Mouse (Mus musculus): Measurements from ENCODE around the gene Cdca8. TPM values are rescaled to one million over a fixed set of nuclear protein-coding genes. Genes with fewer than 3 reads are reported as not detected.
A peak's percentile ranks its signal among the peaks of the same experiment; 100 is the strongest.

Gene Cdca8
- polyA plus RNA-seq, 1 experiment: 209 TPM

DNA sequence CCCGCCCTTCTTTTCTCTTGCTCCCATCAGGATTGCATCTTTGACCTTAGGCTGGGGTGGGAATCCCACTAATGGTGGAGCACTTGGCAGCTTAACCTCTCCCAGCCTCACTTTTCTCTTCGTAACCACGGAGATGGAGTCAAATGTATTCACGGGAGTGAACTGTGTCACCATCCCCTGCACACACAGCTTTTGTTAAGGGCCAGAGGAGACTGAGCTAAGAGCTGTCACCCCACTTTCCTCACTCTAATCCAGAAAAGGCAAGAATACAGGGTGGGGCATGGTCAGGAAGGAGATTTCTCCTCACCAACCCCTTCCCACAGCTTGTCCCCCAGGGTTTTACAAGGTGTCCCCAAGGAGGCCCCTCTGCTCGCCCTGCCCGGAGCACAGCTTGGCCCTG, 45.3 kb downstream of the Cdca8 start:
- TF ChIP-seq CTCF (IDR thresholded peaks at IDR 0.05; ENCODE audit: low read depth, low read length) (no peak), POLR2A (IDR thresholded peaks at IDR 0.05; ENCODE audit: insufficient read depth, low read length) (no peak), EP300 (IDR thresholded peaks at IDR 0.05; ENCODE audit: insufficient read depth, low read depth, low read length) (no peak)
- Histone ChIP-seq H3K36me3 (ENCODE audit: control insufficient read depth, insufficient read depth, low read length, poor library complexity, severe bottlenecking) (no peaks in the 10 kb centered on the region), H3K27ac (ENCODE audit: insufficient read depth, low read length) (no peak overlapping the region), H3K4me3 (ENCODE audit: low read depth, low read length) (no peak overlapping the region), H3K9ac (ENCODE audit: low read depth, poor library complexity, severe bottlenecking) (no peak overlapping the region), H3K4me1 (ENCODE audit: control insufficient read depth, insufficient read depth, low read length) (peaks cover 5% of the 10 kb centered on the region), H3K9me3 (replicated peaks; ENCODE audit: control insufficient read depth, insufficient read depth, low read length, poor library complexity, severe bottlenecking) (no peaks in the 10 kb centered on the region), H3K27me3 (ENCODE audit: control insufficient read depth, insufficient read depth, low read length, poor library complexity, severe bottlenecking) (0 out of 2 replicates have a peak, but pooled peaks cover 2% of the 10 kb centered on the region)

DNA sequence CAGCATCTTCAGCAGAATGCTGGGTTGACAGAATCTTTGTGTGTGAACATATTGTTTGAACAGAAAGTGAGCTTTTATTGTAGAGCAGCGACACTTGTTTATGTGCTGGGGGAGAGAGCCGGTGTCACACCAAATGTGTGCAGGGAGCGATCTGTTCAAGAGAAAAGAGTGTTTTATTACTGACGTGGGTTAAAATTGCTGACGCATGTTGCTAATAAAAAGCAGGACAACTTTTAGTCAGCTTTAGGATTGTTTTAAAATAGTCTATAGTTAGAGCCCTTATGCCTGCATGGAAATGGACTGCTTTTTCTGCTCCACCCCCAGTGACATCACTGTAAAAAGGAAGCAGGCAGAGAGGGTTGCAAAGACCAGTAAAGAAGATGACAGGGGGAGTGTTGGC, 48.3 kb downstream of the Cdca8 start:
- no peaks in the 10 kb centered on the region for H3K9me3 ChIP-seq (replicated peaks; ENCODE audit: control insufficient read depth, insufficient read depth, low read length, poor library complexity, severe bottlenecking)
- peaks cover 2% of the 10 kb centered on the region; the same call in 1 of the 2 replicates for H3K27me3 ChIP-seq (ENCODE audit: control insufficient read depth, insufficient read depth, low read length, poor library complexity, severe bottlenecking)
- H3K9ac ChIP-seq (ENCODE audit: low read depth, poor library complexity, severe bottlenecking): no peak overlapping the region
- no peaks in the 10 kb centered on the region for H3K36me3 ChIP-seq (ENCODE audit: control insufficient read depth, insufficient read depth, low read length, poor library complexity, severe bottlenecking)
- TF ChIP-seq EP300 (IDR thresholded peaks at IDR 0.05; ENCODE audit: insufficient read depth, low read depth, low read length) (no peak), POLR2A (IDR thresholded peaks at IDR 0.05; ENCODE audit: insufficient read depth, low read length) (no peak), CTCF (IDR thresholded peaks at IDR 0.05; ENCODE audit: low read depth, low read length) (no peak)
- no peak overlapping the region for H3K4me3 ChIP-seq (ENCODE audit: low read depth, low read length)
- H3K4me1 ChIP-seq (ENCODE audit: control insufficient read depth, insufficient read depth, low read length): peaks cover 5% of the 10 kb centered on the region
- H3K27ac ChIP-seq (ENCODE audit: insufficient read depth, low read length): no peak overlapping the region

DNA sequence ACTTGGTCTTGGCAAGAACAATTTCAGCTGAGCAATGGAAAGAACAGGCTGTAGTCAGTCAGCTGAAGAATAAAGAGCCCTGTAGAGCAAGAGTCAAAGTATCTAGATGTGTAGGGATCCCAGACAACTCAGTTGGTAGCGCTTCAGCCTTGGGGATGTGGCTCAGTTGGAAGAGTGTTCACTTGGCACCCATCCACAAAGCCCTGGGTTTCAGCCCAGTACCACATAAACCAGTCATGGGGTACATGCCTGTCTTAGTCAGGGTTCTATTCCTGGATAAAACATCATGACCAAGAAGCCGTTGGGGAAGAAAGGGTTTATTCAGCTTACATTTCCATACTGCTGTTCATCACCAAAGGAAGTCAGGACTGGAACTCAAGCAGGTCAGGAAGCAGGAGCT, 49.2 kb downstream of the Cdca8 start:
- H3K27ac ChIP-seq (ENCODE audit: insufficient read depth, low read length): no peak overlapping the region
- H3K4me3 ChIP-seq (ENCODE audit: low read depth, low read length): no peak overlapping the region
- H3K36me3 ChIP-seq (ENCODE audit: control insufficient read depth, insufficient read depth, low read length, poor library complexity, severe bottlenecking): no peaks in the 10 kb centered on the region
- H3K9me3 ChIP-seq (replicated peaks; ENCODE audit: control insufficient read depth, insufficient read depth, low read length, poor library complexity, severe bottlenecking): no peaks in the 10 kb centered on the region
- no peak for TF ChIP-seq EP300 (IDR thresholded peaks at IDR 0.05; ENCODE audit: insufficient read depth, low read depth, low read length)
- TF ChIP-seq CTCF (IDR thresholded peaks at IDR 0.05; ENCODE audit: low read depth, low read length): no peak
- TF ChIP-seq POLR2A (IDR thresholded peaks at IDR 0.05; ENCODE audit: insufficient read depth, low read length): no peak
- peaks cover 3% of the 10 kb centered on the region for H3K4me1 ChIP-seq (ENCODE audit: control insufficient read depth, insufficient read depth, low read length)
- no peak overlapping the region for H3K9ac ChIP-seq (ENCODE audit: low read depth, poor library complexity, severe bottlenecking)
- no peaks in the 10 kb centered on the region; the same call in 1 of the 2 replicates for H3K27me3 ChIP-seq (ENCODE audit: control insufficient read depth, insufficient read depth, low read length, poor library complexity, severe bottlenecking)

DNA sequence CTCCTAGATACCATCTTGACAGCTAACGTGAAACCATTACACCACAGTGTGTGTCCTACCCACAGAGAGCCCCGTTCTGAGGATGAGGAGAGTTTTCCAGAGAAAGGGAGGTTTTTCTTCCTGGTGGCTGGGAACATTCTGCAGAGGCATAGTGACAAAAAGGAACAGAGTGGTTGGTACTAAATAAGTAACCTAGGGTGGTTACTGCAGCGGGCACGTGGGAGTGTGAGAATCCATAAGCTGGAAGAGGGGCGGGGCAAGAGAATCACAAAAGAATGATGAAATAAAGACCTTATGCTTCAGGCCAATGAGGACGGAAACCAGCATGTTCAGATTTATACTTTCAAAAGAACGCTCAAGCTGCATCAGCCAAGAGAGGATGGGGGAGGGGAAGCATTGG, 50.4 kb downstream of the Cdca8 start:
- H3K9ac ChIP-seq (ENCODE audit: low read depth, poor library complexity, severe bottlenecking): no peak overlapping the region
- no peak for TF ChIP-seq POLR2A (IDR thresholded peaks at IDR 0.05; ENCODE audit: insufficient read depth, low read length)
- no peak for TF ChIP-seq CTCF (IDR thresholded peaks at IDR 0.05; ENCODE audit: low read depth, low read length)
- TF ChIP-seq EP300 (IDR thresholded peaks at IDR 0.05; ENCODE audit: insufficient read depth, low read depth, low read length): no peak

GRCm38 (mm10) chr4:124882151-124882729, 56.9 kb downstream of the Cdca8 start:
- Histone ChIP-seq H3K9ac (ENCODE audit: low read depth, poor library complexity, severe bottlenecking) (no peak overlapping the region), H3K36me3 (ENCODE audit: control insufficient read depth, insufficient read depth, low read length, poor library complexity, severe bottlenecking) (no peaks in the 10 kb centered on the region), H3K27me3 (ENCODE audit: control insufficient read depth, insufficient read depth, low read length, poor library complexity, severe bottlenecking) (peaks cover 1% of the 10 kb centered on the region; the same call in 1 of the 2 replicates), H3K9me3 (replicated peaks; ENCODE audit: control insufficient read depth, insufficient read depth, low read length, poor library complexity, severe bottlenecking) (no peaks in the 10 kb centered on the region), H3K4me3 (ENCODE audit: low read depth, low read length) (peak overlapping the region; percentile 91), H3K27ac (ENCODE audit: insufficient read depth, low read length) (no peak overlapping the region), H3K4me1 (ENCODE audit: control insufficient read depth, insufficient read depth, low read length) (peaks cover 5% of the 10 kb centered on the region)
- TF ChIP-seq EP300 (IDR thresholded peaks at IDR 0.05; ENCODE audit: insufficient read depth, low read depth, low read length) (no peak), CTCF (IDR thresholded peaks at IDR 0.05; ENCODE audit: low read depth, low read length) (no peak), POLR2A (IDR thresholded peaks at IDR 0.05; ENCODE audit: insufficient read depth, low read length) (no peak)

More for the DNA sequence above, 50.4 kb downstream of the Cdca8 start:
- Histone ChIP-seq H3K27me3 (ENCODE audit: control insufficient read depth, insufficient read depth, low read length, poor library complexity, severe bottlenecking) (no peaks in the 10 kb centered on the region; the same call in 1 of the 2 replicates), H3K9me3 (replicated peaks; ENCODE audit: control insufficient read depth, insufficient read depth, low read length, poor library complexity, severe bottlenecking) (no peaks in the 10 kb centered on the region), H3K4me1 (ENCODE audit: control insufficient read depth, insufficient read depth, low read length) (peaks cover 3% of the 10 kb centered on the region), H3K4me3 (ENCODE audit: low read depth, low read length) (no peak overlapping the region), H3K27ac (ENCODE audit: insufficient read depth, low read length) (no peak overlapping the region), H3K36me3 (ENCODE audit: control insufficient read depth, insufficient read depth, low read length, poor library complexity, severe bottlenecking) (no peaks in the 10 kb centered on the region)

- Histone ChIP-seq H3K9ac (ENCODE audit: low read depth, poor library complexity, severe bottlenecking) (no peak overlapping the region), H3K36me3 (ENCODE audit: control insufficient read depth, insufficient read depth, low read length, poor library complexity, severe bottlenecking) (no peaks in the 10 kb centered on the region), H3K4me3 (ENCODE audit: low read depth, low read length) (peak overlapping the region; percentile 91), H3K9me3 (replicated peaks; ENCODE audit: control insufficient read depth, insufficient read depth, low read length, poor library complexity, severe bottlenecking) (no peaks in the 10 kb centered on the region), H3K27me3 (ENCODE audit: control insufficient read depth, insufficient read depth, low read length, poor library complexity, severe bottlenecking) (peaks cover 1% of the 10 kb centered on the region; the same call in 1 of the 2 replicates), H3K4me1 (ENCODE audit: control insufficient read depth, insufficient read depth, low read length) (peaks cover 5% of the 10 kb centered on the region), H3K27ac (ENCODE audit: insufficient read depth, low read length) (no peak overlapping the region)
- TF ChIP-seq POLR2A (IDR thresholded peaks at IDR 0.05; ENCODE audit: insufficient read depth, low read length) (no peak), EP300 (IDR thresholded peaks at IDR 0.05; ENCODE audit: insufficient read depth, low read depth, low read length) (no peak), CTCF (IDR thresholded peaks at IDR 0.05; ENCODE audit: low read depth, low read length) (no peak)
Observed at GRCm38 (mm10) chr4:124881341-124881908, 57.7 kb downstream of the Cdca8 start.
